Mouse (Mus musculus): ENCODE results near the gene Rnf212. TPM values are rescaled to one million over a fixed set of nuclear protein-coding genes. Genes with fewer than 3 reads are reported as not detected.

Rnf212 gene
- polyA plus RNA-seq, 1 experiment from 2014 or later, result not detected

GRCm38 (mm10) chr5:108718051-108718450 lies 56.7 kb downstream of the Rnf212 start:
- no peak overlapping the region for H3K4me2 ChIP-seq (ENCODE audit: low read depth, low read length)
- H3K27ac ChIP-seq (ENCODE audit: low read depth, low read length), result no peak overlapping the region; the same call in 1 of the 2 replicates
- 24% methylated on average over 4 of the region's 4 CpGs for WGBS
- H3K27me3 ChIP-seq (ENCODE audit: control insufficient read depth, insufficient read depth, low read length), result no peaks in the 10 kb centered on the region
- H3K9me3 ChIP-seq (ENCODE audit: control insufficient read depth, low read length), result no peaks in the 10 kb centered on the region
- ATAC-seq (ENCODE audit: low read depth), result no peak
- H3K4me1 ChIP-seq (ENCODE audit: control insufficient read depth, insufficient read depth, low read length), result no peaks in the 10 kb centered on the region
- H3K9ac ChIP-seq (replicated peaks; ENCODE audit: low read depth, low read length), result no peak overlapping the region
- no peaks in the 10 kb centered on the region for H3K36me3 ChIP-seq (ENCODE audit: control insufficient read depth, insufficient read depth, low read length)
- no peak overlapping the region for H3K4me3 ChIP-seq (ENCODE audit: low read depth, low read length)

- Histone ChIP-seq H3K4me2 (ENCODE audit: low read depth, low read length) (no peak overlapping the region), H3K27ac (ENCODE audit: low read depth, low read length) (no peak overlapping the region), H3K36me3 (ENCODE audit: control insufficient read depth, insufficient read depth, low read length) (no peaks in the 10 kb centered on the region), H3K9ac (replicated peaks; ENCODE audit: low read depth, low read length) (no peak overlapping the region), H3K4me1 (ENCODE audit: control insufficient read depth, insufficient read depth, low read length) (no peaks in the 10 kb centered on the region), H3K4me3 (ENCODE audit: low read depth, low read length) (no peak overlapping the region), H3K9me3 (ENCODE audit: control insufficient read depth, low read length) (no peaks in the 10 kb centered on the region), H3K27me3 (ENCODE audit: control insufficient read depth, insufficient read depth, low read length) (no peaks in the 10 kb centered on the region)
- WGBS, result 96% methylated on average over 1 of the region's 1 CpGs
- no peak for ATAC-seq (ENCODE audit: low read depth)
Observed at GRCm38 (mm10) chr5:108715974-108716373, 58.8 kb downstream of the Rnf212 start.

GRCm38 (mm10) chr5:108714149-108714548 lies 60.6 kb downstream of the Rnf212 start:
- Histone ChIP-seq H3K36me3 (ENCODE audit: control insufficient read depth, insufficient read depth, low read length) (no peaks in the 10 kb centered on the region), H3K4me1 (ENCODE audit: control insufficient read depth, insufficient read depth, low read length) (no peaks in the 10 kb centered on the region), H3K4me3 (ENCODE audit: low read depth, low read length) (no peak overlapping the region), H3K4me2 (ENCODE audit: low read depth, low read length) (no peak overlapping the region), H3K9me3 (ENCODE audit: control insufficient read depth, low read length) (no peaks in the 10 kb centered on the region), H3K9ac (replicated peaks; ENCODE audit: low read depth, low read length) (no peak overlapping the region), H3K27ac (ENCODE audit: low read depth, low read length) (no peak overlapping the region), H3K27me3 (ENCODE audit: control insufficient read depth, insufficient read depth, low read length) (no peaks in the 10 kb centered on the region)
- 61% methylated on average over 6 of the region's 6 CpGs for WGBS
- ATAC-seq (ENCODE audit: low read depth), result peak; percentile 68; the same call in 1 of the 2 replicates

GRCm38 (mm10) chr5:108713691-108714090 lies 61.1 kb downstream of the Rnf212 start:
- no peak overlapping the region for H3K4me3 ChIP-seq (ENCODE audit: low read depth, low read length)
- H3K4me2 ChIP-seq (ENCODE audit: low read depth, low read length), result no peak overlapping the region
- H3K9ac ChIP-seq (replicated peaks; ENCODE audit: low read depth, low read length), result no peak overlapping the region
- no peaks in the 10 kb centered on the region for H3K36me3 ChIP-seq (ENCODE audit: control insufficient read depth, insufficient read depth, low read length)
- no peak overlapping the region for H3K27ac ChIP-seq (ENCODE audit: low read depth, low read length)
- H3K4me1 ChIP-seq (ENCODE audit: control insufficient read depth, insufficient read depth, low read length), result no peaks in the 10 kb centered on the region
- no peak for ATAC-seq (ENCODE audit: low read depth)
- H3K27me3 ChIP-seq (ENCODE audit: control insufficient read depth, insufficient read depth, low read length), result no peaks in the 10 kb centered on the region
- H3K9me3 ChIP-seq (ENCODE audit: control insufficient read depth, low read length), result no peaks in the 10 kb centered on the region

- ATAC-seq (ENCODE audit: low read depth), result no peak
- Histone ChIP-seq H3K36me3 (ENCODE audit: control insufficient read depth, insufficient read depth, low read length) (no peaks in the 10 kb centered on the region), H3K9ac (replicated peaks; ENCODE audit: low read depth, low read length) (no peak overlapping the region), H3K27me3 (ENCODE audit: control insufficient read depth, insufficient read depth, low read length) (no peaks in the 10 kb centered on the region), H3K27ac (ENCODE audit: low read depth, low read length) (no peak overlapping the region), H3K4me1 (ENCODE audit: control insufficient read depth, insufficient read depth, low read length) (no peaks in the 10 kb centered on the region), H3K9me3 (ENCODE audit: control insufficient read depth, low read length) (no peaks in the 10 kb centered on the region), H3K4me2 (ENCODE audit: low read depth, low read length) (no peak overlapping the region), H3K4me3 (ENCODE audit: low read depth, low read length) (no peak overlapping the region)
- WGBS, result 83% methylated on average over 2 of the region's 2 CpGs
Observed at GRCm38 (mm10) chr5:108713096-108713495, 61.7 kb downstream of the Rnf212 start.

GRCm38 (mm10) chr5:108711968-108712367 lies 62.8 kb downstream of the Rnf212 start:
- Histone ChIP-seq H3K36me3 (ENCODE audit: control insufficient read depth, insufficient read depth, low read length) (no peaks in the 10 kb centered on the region), H3K4me3 (ENCODE audit: low read depth, low read length) (no peak overlapping the region), H3K4me1 (ENCODE audit: control insufficient read depth, insufficient read depth, low read length) (no peaks in the 10 kb centered on the region), H3K4me2 (ENCODE audit: low read depth, low read length) (no peak overlapping the region), H3K9ac (replicated peaks; ENCODE audit: low read depth, low read length) (no peak overlapping the region), H3K27ac (ENCODE audit: low read depth, low read length) (no peak overlapping the region), H3K9me3 (ENCODE audit: control insufficient read depth, low read length) (no peaks in the 10 kb centered on the region), H3K27me3 (ENCODE audit: control insufficient read depth, insufficient read depth, low read length) (no peaks in the 10 kb centered on the region)
- WGBS, result 87% methylated on average over 6 of the region's 6 CpGs
- no peak for ATAC-seq (ENCODE audit: low read depth)

- 62% methylated on average over 6 of the region's 6 CpGs for WGBS
- no peak for ATAC-seq (ENCODE audit: low read depth)
Observed at GRCm38 (mm10) chr5:108708981-108709731, 65.6 kb downstream of the Rnf212 start.

GRCm38 (mm10) chr5:108708419-108708818 lies 66.4 kb downstream of the Rnf212 start:
- no peak overlapping the region for H3K9ac ChIP-seq (replicated peaks; ENCODE audit: low read depth, low read length)
- H3K4me2 ChIP-seq (ENCODE audit: low read depth, low read length), result no peak overlapping the region
- no peaks in the 10 kb centered on the region for H3K36me3 ChIP-seq (ENCODE audit: control insufficient read depth, insufficient read depth, low read length)
- ATAC-seq (ENCODE audit: low read depth), result no peak
- no peaks in the 10 kb centered on the region for H3K27me3 ChIP-seq (ENCODE audit: control insufficient read depth, insufficient read depth, low read length)
- 96% methylated on average over 1 of the region's 1 CpGs for WGBS
- H3K27ac ChIP-seq (ENCODE audit: low read depth, low read length), result no peak overlapping the region
- H3K9me3 ChIP-seq (ENCODE audit: control insufficient read depth, low read length), result no peaks in the 10 kb centered on the region
- no peak overlapping the region for H3K4me3 ChIP-seq (ENCODE audit: low read depth, low read length)
- no peaks in the 10 kb centered on the region for H3K4me1 ChIP-seq (ENCODE audit: control insufficient read depth, insufficient read depth, low read length)

More at GRCm38 (mm10) chr5:108708981-108709731, 65.6 kb downstream of the Rnf212 start:
- no peak overlapping the region for H3K4me3 ChIP-seq (ENCODE audit: low read depth, low read length)
- H3K4me1 ChIP-seq (ENCODE audit: control insufficient read depth, insufficient read depth, low read length), result no peaks in the 10 kb centered on the region
- H3K36me3 ChIP-seq (ENCODE audit: control insufficient read depth, insufficient read depth, low read length), result no peaks in the 10 kb centered on the region
- no peak overlapping the region for H3K27ac ChIP-seq (ENCODE audit: low read depth, low read length)
- H3K27me3 ChIP-seq (ENCODE audit: control insufficient read depth, insufficient read depth, low read length), result no peaks in the 10 kb centered on the region
- no peaks in the 10 kb centered on the region for H3K9me3 ChIP-seq (ENCODE audit: control insufficient read depth, low read length)
- H3K9ac ChIP-seq (replicated peaks; ENCODE audit: low read depth, low read length), result no peak overlapping the region
- no peak overlapping the region for H3K4me2 ChIP-seq (ENCODE audit: low read depth, low read length)

- H3K4me1 ChIP-seq (ENCODE audit: control insufficient read depth, insufficient read depth, low read length), result no peaks in the 10 kb centered on the region
- H3K9ac ChIP-seq (replicated peaks; ENCODE audit: low read depth, low read length), result no peak overlapping the region
- no peaks in the 10 kb centered on the region for H3K36me3 ChIP-seq (ENCODE audit: control insufficient read depth, insufficient read depth, low read length)
- no peak overlapping the region for H3K4me3 ChIP-seq (ENCODE audit: low read depth, low read length)
- WGBS, result 91% methylated on average over 2 of the region's 2 CpGs
- H3K27me3 ChIP-seq (ENCODE audit: control insufficient read depth, insufficient read depth, low read length), result no peaks in the 10 kb centered on the region
- ATAC-seq (ENCODE audit: low read depth), result no peak
- H3K27ac ChIP-seq (ENCODE audit: low read depth, low read length), result no peak overlapping the region
- H3K9me3 ChIP-seq (ENCODE audit: control insufficient read depth, low read length), result no peaks in the 10 kb centered on the region
- no peak overlapping the region for H3K4me2 ChIP-seq (ENCODE audit: low read depth, low read length)
Observed at GRCm38 (mm10) chr5:108707758-108708157, 67.0 kb downstream of the Rnf212 start.
